Mouse (Mus musculus) ES-CJ7 (cell line): ENCODE measurements around the gene Bahd1.

ENCODE experiments used
- DNase-seq: peaks from one replicate; pipeline ENCODE4 v3.0.0; 2011; ENCODE audit warnings: low read depth, low spot score

The Bahd1 gene

GRCm38 (mm10) chr2:118899981-118900825, at the start of gene Bahd1:
Gene Bahd1 (plus strand): TSS chr2:118900377.
- DNase-seq = peak; percentile 83

GRCm38 (mm10) chr2:118851756-118852155, 48.4 kb upstream of the Bahd1 start:
- no peak for DNase-seq

GRCm38 (mm10) chr2:118861454-118862339, 38.5 kb upstream of the Bahd1 start, which contains the start of gene Ivd:
Gene Ivd (plus strand): TSS chr2:118861954.
- DNase-seq = peak; percentile 95

- DNase-seq = no peak
Measured at GRCm38 (mm10) chr2:118862340-118862675, 37.9 kb upstream of the Bahd1 start.

- DNase-seq = no peak
Measured at GRCm38 (mm10) chr2:118870601-118871000, 29.6 kb upstream of the Bahd1 start.

GRCm38 (mm10) chr2:118871032-118871431, 29.1 kb upstream of the Bahd1 start:
- DNase-seq = no peak

GRCm38 (mm10) chr2:118873018-118873417, 27.2 kb upstream of the Bahd1 start:
- no peak for DNase-seq

GRCm38 (mm10) chr2:118873890-118874430, 26.2 kb upstream of the Bahd1 start:
- DNase-seq = no peak

GRCm38 (mm10) chr2:118875316-118875715, 24.9 kb upstream of the Bahd1 start:
- DNase-seq = no peak

- no peak for DNase-seq
Measured at GRCm38 (mm10) chr2:118876453-118876852, 23.7 kb upstream of the Bahd1 start.

GRCm38 (mm10) chr2:118881019-118881418, 19.2 kb upstream of the Bahd1 start:
- DNase-seq = no peak

- DNase-seq = no peak
Measured at GRCm38 (mm10) chr2:118881956-118882355, 18.2 kb upstream of the Bahd1 start.

GRCm38 (mm10) chr2:118882840-118883679, 17.1 kb upstream of the Bahd1 start:
- peak; percentile 71 for DNase-seq

- DNase-seq = no peak
Measured at GRCm38 (mm10) chr2:118887440-118887839, 12.7 kb upstream of the Bahd1 start.

- no peak for DNase-seq
Measured at GRCm38 (mm10) chr2:118887845-118888548, 12.2 kb upstream of the Bahd1 start.

GRCm38 (mm10) chr2:118891173-118891572, 9.0 kb upstream of the Bahd1 start:
- DNase-seq = no peak

- DNase-seq = peak; percentile 84
Measured at GRCm38 (mm10) chr2:118895990-118896913, 3.9 kb upstream of the Bahd1 start.

- DNase-seq = no peak
Measured at GRCm38 (mm10) chr2:118896914-118897291, 3.3 kb upstream of the Bahd1 start.

- peak; percentile 61 for DNase-seq
Measured at GRCm38 (mm10) chr2:118897392-118897791, 2.8 kb upstream of the Bahd1 start.

- DNase-seq = no peak
Measured at GRCm38 (mm10) chr2:118897808-118898207, 2.4 kb upstream of the Bahd1 start.
